Mouse (Mus musculus) heart, embryonic 16.5 days (tissue): ENCODE measurements around the gene Cgref1. TPM values are rescaled to one million over a fixed set of nuclear protein-coding genes. Genes with fewer than 3 reads are reported as not detected.
A peak's percentile ranks its signal among the peaks of the same experiment; 100 is the strongest.

Source experiments
- ATAC-seq: fragments of 200-750 bp; cut with Nextera tagmentation; replicated peaks from 2 replicates; pipeline ENCODE4 v1.8.0; 2017; ENCODE audit warnings: moderate number of reproducible peaks; ENCODE audit not compliant: insufficient read depth, low FRiP score; ENCODE audit errors: extremely low read depth
- H3K27ac ChIP-seq: fragments of 300-500 bp; sonication (generic); 2 replicates; pipeline ENCODE4 v1.5.1; 2014; ENCODE audit warnings: mild to moderate bottlenecking, low read length, control low read depth, moderate library complexity
- H3K27me3 ChIP-seq: fragments of 300-500 bp; sonication (generic); 2 replicates; pipeline ENCODE4 v1.6.1; 2014; ENCODE audit warnings: low read length, mixed read lengths; ENCODE audit not compliant: control insufficient read depth, insufficient read depth
- H3K36me3 ChIP-seq: fragments of 300-500 bp; sonication (generic); 2 replicates; pipeline ENCODE4 v1.6.1; 2014; ENCODE audit not compliant: control insufficient read depth, insufficient read depth
- H3K4me1 ChIP-seq: fragments of 300-500 bp; sonication (generic); 2 replicates; pipeline ENCODE4 v1.6.1; 2014; ENCODE audit warnings: low read length, mixed read lengths; ENCODE audit not compliant: control insufficient read depth, insufficient read depth
- H3K4me2 ChIP-seq: fragments of 300-500 bp; sonication (generic); 2 replicates; pipeline ENCODE4 v1.6.1; 2014; ENCODE audit warnings: low read depth, mild to moderate bottlenecking, control low read depth, low read length
- H3K4me3 ChIP-seq: fragments of 300-500 bp; sonication (generic); 2 replicates; pipeline ENCODE4 v1.5.1; 2014; ENCODE audit warnings: mild to moderate bottlenecking, control low read depth, low read length
- H3K9ac ChIP-seq: fragments of 300-500 bp; sonication (generic); 2 replicates; pipeline ENCODE4 v1.6.1; 2014; ENCODE audit warnings: low read length, control low read depth
- H3K9me3 ChIP-seq: fragments of 300-500 bp; sonication (generic); replicated peaks from 2 replicates; pipeline ENCODE4 v1.6.1; 2016; ENCODE audit warnings: low read length; ENCODE audit not compliant: control insufficient read depth
- WGBS: fragments of 180-500 bp; shearing (Covaris S2); extraction: QIAGEN DNeasy Blood & Tissue Kit; methylation state at CpG from one replicate; pipeline ENCODE4 v1.1.7; 2014; 5-methylcytosine and 5-hydroxymethylcytosine counted together
- polyA plus RNA-seq: library from polyadenylated mRNA; unstranded; fragments of >200 nt; fragmentation: Nextera tagmentation; extraction: Ambion mirVana; gene quantifications from 2 replicates; pipeline ENCODE4 v1.2.1, GENCODE M21; 2015

Cgref1 gene
- polyA plus RNA-seq, 1 experiment from 2014 or later: 2.6 TPM

DNA sequence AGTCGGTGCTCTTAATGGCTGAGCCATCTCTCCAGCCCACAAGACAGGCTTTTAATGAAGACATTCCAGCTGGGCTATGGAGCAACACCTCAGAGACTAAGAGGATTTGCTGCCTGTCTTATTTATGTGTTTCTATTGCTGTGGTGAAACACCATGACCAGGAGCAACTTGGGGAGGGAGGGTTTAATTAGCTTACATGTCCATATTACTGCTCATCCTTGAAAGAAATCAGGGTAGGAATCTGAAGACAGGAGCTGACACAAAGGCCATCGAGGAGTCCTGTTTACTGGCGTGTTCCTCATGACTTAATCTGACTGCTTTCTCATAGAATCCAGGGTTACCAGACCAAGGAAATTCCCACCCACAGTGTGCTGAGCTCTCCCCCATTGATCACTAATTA is 18.5 kb upstream of the Cgref1 start:
- Histone ChIP-seq H3K9ac (no peak overlapping the region), H3K9me3 (0 out of 2 replicates have a peak, but pooled peaks cover 3% of the 10 kb centered on the region), H3K4me2 (no peak overlapping the region), H3K27me3 (no peaks in the 10 kb centered on the region), H3K27ac (no peak overlapping the region), H3K4me1 (peaks cover 5% of the 10 kb centered on the region), H3K36me3 (no peaks in the 10 kb centered on the region), H3K4me3 (no peak overlapping the region)
- no peak for ATAC-seq
- 77% methylated on average over 3 of the region's 3 CpGs for WGBS

GRCm38 (mm10) chr5:30961545-30962505 is 16.4 kb upstream of the Cgref1 start:
- H3K9me3 ChIP-seq: 0 out of 2 replicates have a peak, but pooled peaks cover 3% of the 10 kb centered on the region
- H3K4me1 ChIP-seq: peaks cover 19% of the 10 kb centered on the region
- WGBS: 42% methylated on average over 10 of the region's 10 CpGs

GRCm38 (mm10) chr5:30960814-30961213 is 15.4 kb upstream of the Cgref1 start:
- peak overlapping the region; percentile 85 for H3K4me3 ChIP-seq

More at GRCm38 (mm10) chr5:30961545-30962505, 16.4 kb upstream of the Cgref1 start:
- Histone ChIP-seq H3K36me3 (peaks cover 6% of the 10 kb centered on the region; the same call in 1 of the 2 replicates), H3K27me3 (no peaks in the 10 kb centered on the region), H3K9ac (no peak overlapping the region), H3K27ac (peak overlapping the region; percentile 55), H3K4me2 (no peak overlapping the region), H3K4me3 (no peak overlapping the region)
- no peak for ATAC-seq

GRCm38 (mm10) chr5:30959966-30960501 is 14.6 kb upstream of the Cgref1 start, which contains the start of gene Preb:
TSS of gene Preb (minus strand) at chr5:30960361.
- Histone ChIP-seq H3K4me2 (peak within 1 kb of the TSS; percentile 91), H3K27ac (peak within 1 kb of the TSS; percentile 91), H3K36me3 (peaks cover 17% of the 10 kb centered on the region), H3K9ac (peak within 1 kb of the TSS; percentile 92), H3K27me3 (no peaks in the 10 kb centered on the region), H3K4me3 (peak within 1 kb of the TSS; percentile 85), H3K4me1 (peaks cover 19% of the 10 kb centered on the region), H3K9me3 (0 out of 2 replicates have a peak, but pooled peaks cover 3% of the 10 kb centered on the region)
- ATAC-seq: peak; percentile 95
- WGBS: under 1% methylated on average over 56 of the region's 56 CpGs

More at GRCm38 (mm10) chr5:30960814-30961213, 15.4 kb upstream of the Cgref1 start:
- Histone ChIP-seq H3K27me3 (no peaks in the 10 kb centered on the region), H3K9me3 (0 out of 2 replicates have a peak, but pooled peaks cover 3% of the 10 kb centered on the region), H3K36me3 (peaks cover 10% of the 10 kb centered on the region), H3K9ac (peak overlapping the region; percentile 92; the same call in 1 of the 2 replicates), H3K4me1 (peaks cover 19% of the 10 kb centered on the region), H3K27ac (peak overlapping the region; percentile 69), H3K4me2 (peak overlapping the region; percentile 91)
- 82% methylated on average over 2 of the region's 2 CpGs for WGBS
- ATAC-seq: no peak

DNA sequence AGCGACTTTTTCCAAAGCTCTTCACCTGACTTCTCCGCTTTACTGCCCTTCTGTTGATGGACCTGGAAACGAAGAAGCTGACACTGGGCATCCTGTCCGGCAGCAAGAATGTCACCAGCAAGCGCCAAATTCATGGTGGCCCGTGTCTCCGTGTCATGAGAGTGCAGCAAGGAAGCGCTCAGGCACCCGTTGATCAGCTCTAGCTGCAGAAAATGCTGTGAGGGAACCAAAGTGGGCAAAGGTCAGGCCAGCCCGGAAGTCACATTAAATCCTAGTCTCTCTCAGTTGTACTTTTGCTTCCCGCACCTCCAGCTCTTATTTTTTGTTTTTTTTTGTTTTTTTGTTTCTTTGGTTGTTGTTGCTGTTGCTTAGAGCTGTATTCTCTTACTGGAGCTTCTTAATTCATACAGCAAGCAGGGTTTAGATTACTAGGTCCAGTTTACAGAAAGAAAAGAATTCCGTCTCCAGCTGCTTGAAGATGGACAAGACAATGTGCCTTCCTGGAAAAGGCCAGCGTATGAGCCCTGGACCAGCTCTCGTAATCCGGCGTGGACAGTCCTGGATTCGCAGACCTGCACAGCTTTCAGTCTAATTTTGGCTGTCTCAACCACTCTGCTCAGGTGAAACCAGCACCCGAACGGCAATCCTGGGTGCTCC is 13.9 kb upstream of the Cgref1 start:
- ATAC-seq: no peak
- WGBS: 29% methylated on average over 19 of the region's 19 CpGs
- peaks cover 24% of the 10 kb centered on the region for H3K36me3 ChIP-seq
- H3K4me2 ChIP-seq: peak overlapping the region; percentile 91
- peak overlapping the region; percentile 85 for H3K4me3 ChIP-seq
- H3K9me3 ChIP-seq: 0 out of 2 replicates have a peak, but pooled peaks cover 3% of the 10 kb centered on the region
- H3K9ac ChIP-seq: peak overlapping the region; percentile 92
- peak overlapping the region; percentile 91 for H3K27ac ChIP-seq
- H3K27me3 ChIP-seq: no peaks in the 10 kb centered on the region
- H3K4me1 ChIP-seq: peaks cover 19% of the 10 kb centered on the region

DNA sequence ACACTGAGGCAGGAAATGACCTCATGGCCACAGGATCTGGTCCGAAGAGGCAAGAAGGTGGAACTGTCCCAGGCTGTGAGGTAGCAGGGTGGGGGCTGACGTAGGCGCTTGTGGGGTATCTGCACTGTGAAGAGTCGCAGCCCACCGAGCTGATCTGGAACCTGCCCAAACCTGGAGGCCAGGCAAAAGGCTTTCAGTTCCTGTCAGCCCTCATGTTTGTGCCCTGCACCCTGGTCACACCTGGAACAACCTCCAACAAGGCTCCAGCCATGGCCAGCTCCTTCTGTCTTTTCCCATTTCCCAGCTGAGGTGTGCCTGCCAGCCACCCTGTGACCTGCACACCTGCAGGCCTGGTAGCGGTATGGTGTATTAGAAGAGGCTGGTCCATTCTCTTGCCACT is 12.5 kb upstream of the Cgref1 start:
- ATAC-seq: no peak
- Histone ChIP-seq H3K9me3 (no peaks in the 10 kb centered on the region), H3K4me1 (peaks cover 19% of the 10 kb centered on the region), H3K9ac (no peak overlapping the region), H3K27ac (no peak overlapping the region), H3K4me3 (no peak overlapping the region), H3K36me3 (peaks cover 37% of the 10 kb centered on the region), H3K4me2 (no peak overlapping the region), H3K27me3 (no peaks in the 10 kb centered on the region)
- 89% methylated on average over 6 of the region's 6 CpGs for WGBS

- no peak overlapping the region for H3K4me3 ChIP-seq
- H3K9me3 ChIP-seq: no peaks in the 10 kb centered on the region
- peaks cover 22% of the 10 kb centered on the region for H3K4me1 ChIP-seq
- 95% methylated on average over 6 of the region's 6 CpGs for WGBS
- peaks cover 41% of the 10 kb centered on the region for H3K36me3 ChIP-seq
- H3K27ac ChIP-seq: no peak overlapping the region
- no peak for ATAC-seq
- no peak overlapping the region for H3K4me2 ChIP-seq
- H3K27me3 ChIP-seq: no peaks in the 10 kb centered on the region
- H3K9ac ChIP-seq: no peak overlapping the region
Observed at GRCm38 (mm10) chr5:30955751-30956150, 10.4 kb upstream of the Cgref1 start.

GRCm38 (mm10) chr5:30954556-30954955 is 9.2 kb upstream of the Cgref1 start:
- no peaks in the 10 kb centered on the region for H3K9me3 ChIP-seq
- WGBS: 93% methylated on average over 9 of the region's 9 CpGs
- H3K36me3 ChIP-seq: peaks cover 41% of the 10 kb centered on the region
- no peaks in the 10 kb centered on the region for H3K27me3 ChIP-seq
- H3K4me3 ChIP-seq: no peak overlapping the region
- peaks cover 28% of the 10 kb centered on the region for H3K4me1 ChIP-seq
- H3K27ac ChIP-seq: no peak overlapping the region
- no peak overlapping the region for H3K4me2 ChIP-seq
- H3K9ac ChIP-seq: no peak overlapping the region
- ATAC-seq: no peak
